Mouse (Mus musculus) megakaryocyte, embryonic 14.5 days (primary cell): ENCODE results near the gene Mmd.

Experiments
- FLI1 ChIP-seq: IDR thresholded peaks from 2 replicates; pipeline ENCODE4 v1.6.1; 2012; ENCODE audit warnings: low read length, inconsistent platforms, mixed read lengths
- GATA1 ChIP-seq: IDR thresholded peaks from 3 replicates; pipeline ENCODE4 v1.6.1; 2012; ENCODE audit warnings: mixed read lengths, low read length, inconsistent platforms, borderline replicate concordance

- TF ChIP-seq GATA1 = no peak
- no peak for TF ChIP-seq FLI1
Measured at GRCm38 (mm10) chr11:90224914-90225470, 24.3 kb upstream of the Mmd start.
